Mouse (Mus musculus) MEL (cell line): ENCODE measurements around the gene Scamp5. TPM values are rescaled to one million over a fixed set of nuclear protein-coding genes. Genes with fewer than 3 reads are reported as not detected.
A peak's percentile ranks its signal among the peaks of the same experiment; 100 is the strongest.

Source experiments
- DNase-seq: peaks from one replicate; pipeline ENCODE4 v3.0.0; 2011; ENCODE audit warnings: low read depth, low spot score
- H3K27ac ChIP-seq: 2 replicates; pipeline ENCODE4 v1.5.1; 2012; ENCODE audit warnings: low read depth, mild to moderate bottlenecking, control low read depth, low read length, moderate library complexity; ENCODE audit not compliant: control insufficient read depth
- H3K27me3 ChIP-seq, 2 experiments: fragments of 150-350 bp in 1 of 2; sonication (generic) in 1 of 2; 2 replicates each; pipeline ENCODE4 v1.6.1; 2012; ENCODE audit warnings: low read length in 2 of 2, mild to moderate bottlenecking in 2 of 2, improper control_type of control experiment in 1 of 2, moderate library complexity in 1 of 2; ENCODE audit not compliant: insufficient read depth in 2 of 2, control insufficient read depth in 1 of 2
- H3K36me3 ChIP-seq, 2 experiments: 2 replicates each; pipeline ENCODE4 v1.6.1; 2012 to 2014; ENCODE audit warnings: low read length in 2 of 2, improper control_type of control experiment in 1 of 2, inconsistent platforms in 1 of 2, mild to moderate bottlenecking in 1 of 2; ENCODE audit not compliant: insufficient read depth in 2 of 2, control insufficient read depth in 1 of 2
- H3K4me1 ChIP-seq, 2 experiments: fragments of 150-350 bp in 1 of 2; sonication (generic) in 1 of 2; 2 replicates each; pipeline ENCODE4 v1.6.1; 2012; ENCODE audit warnings: low read length in 2 of 2, improper control_type of control experiment in 1 of 2, mild to moderate bottlenecking in 1 of 2; ENCODE audit not compliant: insufficient read depth in 2 of 2, control insufficient read depth in 1 of 2
- H3K4me3 ChIP-seq, 2 experiments: fragments of 150-350 bp in 1 of 2; sonication (generic) in 1 of 2; 2 replicates each; pipeline ENCODE4 v1.5.1; 2012; ENCODE audit warnings: low read depth in 2 of 2, low read length in 2 of 2, mild to moderate bottlenecking in 2 of 2, moderate library complexity in 2 of 2, control low read depth in 1 of 2, improper control_type of control experiment in 1 of 2; ENCODE audit not compliant: control insufficient read depth in 1 of 2, insufficient read depth in 1 of 2
- H3K79me2 ChIP-seq: 2 replicates; pipeline ENCODE4 v1.6.1; 2012; ENCODE audit warnings: mild to moderate bottlenecking, low read length, moderate library complexity; ENCODE audit not compliant: control insufficient read depth, poor library complexity, insufficient read depth
- H3K9ac ChIP-seq: 2 replicates; pipeline ENCODE4 v1.6.1; 2012; ENCODE audit warnings: low read depth, mild to moderate bottlenecking, control low read depth, low read length, moderate library complexity; ENCODE audit not compliant: control insufficient read depth, poor library complexity, severe bottlenecking
- H3K9me3 ChIP-seq: fragments of 150-350 bp; sonication (generic); replicated peaks from 2 replicates; pipeline ENCODE4 v1.6.1; 2012; ENCODE audit warnings: mild to moderate bottlenecking, low read length, improper control_type of control experiment, moderate library complexity; ENCODE audit not compliant: insufficient read depth
- BHLHE40 ChIP-seq: IDR thresholded peaks from 2 replicates; pipeline ENCODE4 v1.6.1; 2012; ENCODE audit warnings: low read depth, mild to moderate bottlenecking, inconsistent platforms, low read length, improper control_type of control experiment, borderline replicate concordance
- CHD2 ChIP-seq: IDR thresholded peaks from 2 replicates; pipeline ENCODE4 v1.6.1; 2011; ENCODE audit warnings: low read length, improper control_type of control experiment
- CTCF ChIP-seq, 3 experiments: IDR thresholded peaks in 2 of 3; conservative IDR thresholded peaks in 1 of 3; 2 replicates each; pipeline ENCODE4 v1.5.1; 2011 to 2012; ENCODE audit warnings: low read length in 3 of 3, low read depth in 2 of 3, mild to moderate bottlenecking in 2 of 3, improper control_type of control experiment in 1 of 3, inconsistent platforms in 1 of 3, mixed read lengths in 1 of 3, moderate library complexity in 1 of 3; ENCODE audit not compliant: control insufficient read depth in 1 of 3, insufficient read depth in 1 of 3, poor library complexity in 1 of 3, severe bottlenecking in 1 of 3
- E2F4 ChIP-seq: IDR thresholded peaks from 2 replicates; pipeline ENCODE4 v1.6.1; 2011; ENCODE audit warnings: low read depth, low read length, improper control_type of control experiment, borderline replicate concordance
- ELF1 ChIP-seq: IDR thresholded peaks from 2 replicates; pipeline ENCODE4 v1.6.1; 2014; ENCODE audit warnings: low read depth, mild to moderate bottlenecking, inconsistent platforms, low read length, improper control_type of control experiment, moderate library complexity
- EP300 ChIP-seq, 2 experiments: IDR thresholded peaks; 2 replicates each; pipeline ENCODE4 v1.6.1; 2011; ENCODE audit warnings: improper control_type of control experiment in 2 of 2, low read length in 2 of 2, low read depth in 1 of 2, mild to moderate bottlenecking in 1 of 2
- GABPA ChIP-seq: IDR thresholded peaks from 2 replicates; pipeline ENCODE4 v1.6.1; 2012; ENCODE audit warnings: low read depth, mild to moderate bottlenecking, inconsistent platforms, low read length, improper control_type of control experiment, moderate library complexity
- GATA1 ChIP-seq: IDR thresholded peaks from 2 replicates; pipeline ENCODE4 v1.6.1; 2011; ENCODE audit warnings: low read depth, low read length, improper control_type of control experiment
- HCFC1 ChIP-seq: IDR thresholded peaks from 2 replicates; pipeline ENCODE4 v1.6.1; 2012; ENCODE audit warnings: low read depth, mild to moderate bottlenecking, inconsistent platforms, low read length, improper control_type of control experiment, moderate library complexity
- JUND ChIP-seq: IDR thresholded peaks from 2 replicates; pipeline ENCODE4 v1.6.1; 2011; ENCODE audit warnings: low read depth, mild to moderate bottlenecking, improper control_type of control experiment, low read length
- MAFK ChIP-seq: IDR thresholded peaks from 2 replicates; pipeline ENCODE4 v1.6.1; 2011; ENCODE audit warnings: low read depth, mild to moderate bottlenecking, low read length, improper control_type of control experiment, borderline replicate concordance
- MAX ChIP-seq: IDR thresholded peaks from 2 replicates; pipeline ENCODE4 v1.6.1; 2011; ENCODE audit warnings: low read length, improper control_type of control experiment
- MAZ ChIP-seq: IDR thresholded peaks from 2 replicates; pipeline ENCODE4 v1.6.1; 2012; ENCODE audit warnings: low read depth, mild to moderate bottlenecking, inconsistent platforms, low read length, improper control_type of control experiment
- MEF2A ChIP-seq: IDR thresholded peaks from 2 replicates; pipeline ENCODE4 v1.6.1; 2014; ENCODE audit warnings: low read depth, mild to moderate bottlenecking, inconsistent platforms, low read length, improper control_type of control experiment; ENCODE audit not compliant: poor library complexity, insufficient replicate concordance, severe bottlenecking; ENCODE audit errors: extremely low read depth
- MXI1 ChIP-seq: IDR thresholded peaks from 2 replicates; pipeline ENCODE4 v1.6.1; 2011; ENCODE audit warnings: mild to moderate bottlenecking, low read depth, low read length, improper control_type of control experiment
- MYC ChIP-seq: IDR thresholded peaks from 2 replicates; pipeline ENCODE4 v1.6.1; 2011; ENCODE audit warnings: low read depth, mild to moderate bottlenecking, low read length, improper control_type of control experiment, moderate library complexity
- NELFE ChIP-seq: IDR thresholded peaks from 2 replicates; pipeline ENCODE4 v1.6.1; 2011; ENCODE audit warnings: low read depth, low read length, improper control_type of control experiment
- NRF1 ChIP-seq: IDR thresholded peaks from 2 replicates; pipeline ENCODE4 v1.6.1; 2014; ENCODE audit warnings: low read depth, mild to moderate bottlenecking, inconsistent platforms, low read length, improper control_type of control experiment, moderate library complexity; ENCODE audit not compliant: poor library complexity, insufficient read depth, severe bottlenecking
- POLR2A ChIP-seq, 2 experiments: IDR thresholded peaks; 2 replicates each; pipeline ENCODE4 v1.6.1; 2011 to 2012; ENCODE audit warnings: low read length in 2 of 2, mild to moderate bottlenecking in 2 of 2, control low read depth in 1 of 2, improper control_type of control experiment in 1 of 2, low read depth in 1 of 2, moderate library complexity in 1 of 2; ENCODE audit not compliant: control insufficient read depth in 1 of 2, insufficient read depth in 1 of 2, poor library complexity in 1 of 2
- POLR2AphosphoS2 ChIP-seq: IDR thresholded peaks from 2 replicates; pipeline ENCODE4 v1.6.1; 2011; ENCODE audit warnings: low read length, improper control_type of control experiment
- POLR2AphosphoS5 ChIP-seq: IDR thresholded peaks from 2 replicates; pipeline ENCODE4 v1.6.1; 2012; ENCODE audit warnings: low read depth, borderline replicate concordance, mild to moderate bottlenecking, inconsistent platforms, low read length, moderate library complexity, mixed read lengths
- RAD21 ChIP-seq: IDR thresholded peaks from 2 replicates; pipeline ENCODE4 v1.6.1; 2011; ENCODE audit warnings: mild to moderate bottlenecking, low read depth, low read length, improper control_type of control experiment
- RCOR1 ChIP-seq: IDR thresholded peaks from 2 replicates; pipeline ENCODE4 v1.6.1; 2012; ENCODE audit warnings: low read depth, mild to moderate bottlenecking, inconsistent platforms, low read length, improper control_type of control experiment
- SMC3 ChIP-seq: IDR thresholded peaks from 2 replicates; pipeline ENCODE4 v1.6.1; 2011; ENCODE audit warnings: low read depth, low read length, improper control_type of control experiment
- TAL1 ChIP-seq: IDR thresholded peaks from 2 replicates; pipeline ENCODE4 v1.6.1; 2012; ENCODE audit warnings: mild to moderate bottlenecking, inconsistent platforms, low read length, moderate library complexity, mixed read lengths
- TCF12 ChIP-seq: IDR thresholded peaks from 2 replicates; pipeline ENCODE4 v1.6.1; 2014; ENCODE audit warnings: low read depth, mild to moderate bottlenecking, inconsistent platforms, low read length, improper control_type of control experiment, moderate library complexity
- UBTF ChIP-seq: IDR thresholded peaks from 2 replicates; pipeline ENCODE4 v1.6.1; 2012; ENCODE audit warnings: low read depth, mild to moderate bottlenecking, inconsistent platforms, low read length, improper control_type of control experiment, moderate library complexity, borderline replicate concordance; ENCODE audit not compliant: insufficient read depth
- USF1 ChIP-seq: IDR thresholded peaks from 2 replicates; pipeline ENCODE4 v1.6.1; 2014; ENCODE audit warnings: low read depth, mild to moderate bottlenecking, inconsistent platforms, low read length, improper control_type of control experiment, moderate library complexity
- USF2 ChIP-seq, 2 experiments: IDR thresholded peaks; 2 replicates each; pipeline ENCODE4 v1.6.1; 2011 to 2012; ENCODE audit warnings: improper control_type of control experiment in 2 of 2, low read length in 2 of 2, borderline replicate concordance in 1 of 2, inconsistent platforms in 1 of 2, low read depth in 1 of 2, mild to moderate bottlenecking in 1 of 2; ENCODE audit not compliant: insufficient read depth in 1 of 2
- ZC3H11A ChIP-seq: IDR thresholded peaks from 2 replicates; pipeline ENCODE4 v1.6.1; 2012; ENCODE audit warnings: low read depth, mild to moderate bottlenecking, inconsistent platforms, low read length, improper control_type of control experiment
- ZKSCAN1 ChIP-seq: IDR thresholded peaks from 2 replicates; pipeline ENCODE4 v1.6.1; 2012; ENCODE audit warnings: low read depth, mild to moderate bottlenecking, inconsistent platforms, low read length, improper control_type of control experiment, moderate library complexity
- ZMIZ1 ChIP-seq: IDR thresholded peaks from 2 replicates; pipeline ENCODE4 v1.6.1; 2012; ENCODE audit warnings: low read depth, mild to moderate bottlenecking, inconsistent platforms, low read length, improper control_type of control experiment, moderate library complexity
- ZNF384 ChIP-seq: IDR thresholded peaks from 2 replicates; pipeline ENCODE4 v1.6.1; 2012; ENCODE audit warnings: low read depth, mild to moderate bottlenecking, inconsistent platforms, low read length, improper control_type of control experiment
- polyA plus RNA-seq, 2 experiments: library from polyadenylated mRNA; stranded (reverse) in 1 of 2; unstranded in 1 of 2; fragments of >175 nt in 1 of 2; fragments of >200 nt in 1 of 2; gene quantifications; 2 replicates each; pipeline versions ENCODE4 v1.2.1 to v1.2.4; 2012; ENCODE audit warnings: low replicate concordance in 2 of 2, low read depth in 1 of 2; ENCODE audit not compliant: insufficient read length in 2 of 2, insufficient read depth in 1 of 2, missing spikeins in 1 of 2
- total RNA-seq: library from RNA; depleted of rRNA; stranded (reverse); fragments of 300-350 nt; gene quantifications from 2 replicates; pipeline ENCODE4 v1.2.3, GENCODE M21; 2012

Gene Scamp5
- total and polyA plus RNA-seq, 3 experiments = 2.3 to 4.3 TPM; not detected in 1

DNA sequence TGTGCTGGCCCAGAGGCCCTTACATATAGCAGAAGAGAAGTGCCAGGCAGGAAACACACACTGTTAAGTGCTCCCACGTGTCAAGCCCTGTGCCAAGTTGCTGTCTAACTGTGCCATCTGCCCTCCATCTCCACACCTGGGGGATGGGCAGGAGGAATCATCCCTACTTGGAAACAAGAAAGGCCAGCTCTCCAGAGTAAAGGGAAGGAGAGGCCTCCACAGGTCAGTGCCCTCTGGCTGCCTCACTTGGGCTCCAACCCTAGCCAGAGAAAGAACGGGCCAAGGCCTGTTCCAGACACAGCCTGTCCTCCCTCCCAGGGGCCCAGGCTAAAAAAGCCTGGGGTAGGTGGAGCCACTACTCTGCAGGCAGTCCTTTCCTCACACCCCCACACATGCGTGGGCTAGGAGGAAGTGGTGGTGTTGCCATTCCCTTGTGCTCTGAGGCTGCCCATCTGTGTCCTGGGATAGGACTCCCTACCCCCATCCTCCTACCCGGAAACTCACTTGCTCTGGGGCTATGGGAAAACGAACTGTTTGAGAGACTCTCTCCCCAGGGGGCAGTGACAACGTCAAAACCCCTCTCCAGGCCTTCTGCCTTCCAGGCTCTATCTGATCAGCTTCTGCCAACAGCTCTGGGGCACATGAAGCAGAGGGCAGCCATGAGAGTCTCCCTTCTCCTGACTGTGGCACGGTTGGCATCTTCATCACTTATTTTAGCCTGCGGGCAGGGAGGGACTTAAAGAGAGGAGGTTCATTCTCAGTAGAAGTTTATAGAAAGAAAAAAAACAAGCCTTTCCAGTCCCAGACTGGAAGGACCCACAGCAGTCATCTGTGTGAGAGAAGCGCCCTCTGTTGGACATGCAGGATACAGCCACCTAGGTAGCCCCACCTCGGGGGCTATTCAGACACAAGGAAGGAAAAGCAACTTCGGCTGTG, 34.5 kb downstream of the Scamp5 start:
- peak; percentile 88 for DNase-seq
- Histone ChIP-seq H3K36me3 (peaks cover 0 to 46% of the 10 kb centered on the region in 2 experiments; a peak in 2 of 4 replicates), H3K27me3 (no peaks in the 10 kb centered on the region), H3K9ac (peak overlapping the region; percentile 74), H3K27ac (peak overlapping the region; percentile 90), H3K4me1 (peaks cover 21 to 59% of the 10 kb centered on the region in 2 experiments), H3K9me3 (no peaks in the 10 kb centered on the region), H3K79me2 (no peaks in the 10 kb centered on the region; the same call in 1 of the 2 replicates), H3K4me3 (peak overlapping the region; percentile 31 to 49)
- TF ChIP-seq NRF1 (peak; percentile 57; the same call in 1 of the 2 replicates), MAZ (peak; percentile 40; the same call in 1 of the 2 replicates), POLR2AphosphoS2 (no peak), MAFK (no peak), BHLHE40 (no peak), MAX (peak; percentile 81), ELF1 (no peak; the same call in 1 of the 2 replicates), RCOR1 (no peak; the same call in 1 of the 2 replicates), CTCF (IDR thresholded peaks at IDR 0.05 in 2 of 3, conservative IDR thresholded peaks at IDR 0.05 in 1 of 3; ENCODE audit: control insufficient read depth in 1 of 3, insufficient read depth in 1 of 3, low read depth in 2 of 3, low read length in 3 of 3, poor library complexity in 1 of 3, severe bottlenecking in 1 of 3) (peak; percentile 86 to 92 (median 89)), CHD2 (no peak), GABPA (no peak), USF1 (peak; percentile 54; the same call in 1 of the 2 replicates), HCFC1 (no peak), SMC3 (peak; percentile 86), E2F4 (no peak), ZKSCAN1 (no peak), UBTF (no peak), ZMIZ1 (no peak), RAD21 (peak; percentile 93), MEF2A (no peak), NELFE (0 out of 2 replicates have a peak, but pooled peaks have one; percentile 27), EP300 (IDR thresholded peaks at IDR 0.05; ENCODE audit: low read depth in 1 of 2, low read length in 2 of 2) (peak in 1 of 2 experiments; percentile 74; a peak in 3 of 4 replicates), POLR2AphosphoS5 (no peak), JUND (no peak), TCF12 (0 out of 2 replicates have a peak, but pooled peaks have one; percentile 2), USF2 (IDR thresholded peaks at IDR 0.05; ENCODE audit: borderline replicate concordance in 1 of 2, insufficient read depth in 1 of 2, low read depth in 1 of 2, low read length in 2 of 2) (no peak), TAL1 (peak; percentile 40; the same call in 1 of the 2 replicates), ZC3H11A (peak; percentile 80), GATA1 (peak; percentile 8; the same call in 1 of the 2 replicates), MXI1 (peak; percentile 57), MYC (peak; percentile 77; the same call in 1 of the 2 replicates), POLR2A (IDR thresholded peaks at IDR 0.05; ENCODE audit: control insufficient read depth in 1 of 2, insufficient read depth in 1 of 2, low read depth in 1 of 2, low read length in 2 of 2, poor library complexity in 1 of 2) (peak in 1 of 2 experiments; percentile 51; a peak in 1 of 4 replicates), ZNF384 (peak; percentile 93)
